Mouse (Mus musculus) erythroid progenitor cell, adult 5-6 weeks (primary cell): Measurements from ENCODE around the gene Sirt7. TPM values are rescaled to one million over a fixed set of nuclear protein-coding genes. Genes with fewer than 3 reads are reported as not detected.

Source experiments
- ATAC-seq: replicated peaks from 2 replicates; pipeline ENCODE4 v1.8.0; 2016; ENCODE audit warnings: moderate number of reproducible peaks, mild to moderate bottlenecking, moderate TSS enrichment, inconsistent platforms; ENCODE audit not compliant: poor library complexity, low FRiP score, severe bottlenecking
- total RNA-seq, 2 experiments: library from RNA; stranded (forward) in 1 of 2; stranded (reverse) in 1 of 2; fragments of 150-400 nt in 1 of 2; fragments of 186-747, 209-891 nt in 1 of 2; gene quantifications; 2 replicates each; pipeline versions ENCODE4 v1.2.3 to v1.2.4; 2015 to 2017; ENCODE audit warnings: low replicate concordance in 2 of 2

Gene Sirt7
- total RNA-seq, 2 experiments from 2014 or later, result 59.9 to 85.6 TPM

DNA sequence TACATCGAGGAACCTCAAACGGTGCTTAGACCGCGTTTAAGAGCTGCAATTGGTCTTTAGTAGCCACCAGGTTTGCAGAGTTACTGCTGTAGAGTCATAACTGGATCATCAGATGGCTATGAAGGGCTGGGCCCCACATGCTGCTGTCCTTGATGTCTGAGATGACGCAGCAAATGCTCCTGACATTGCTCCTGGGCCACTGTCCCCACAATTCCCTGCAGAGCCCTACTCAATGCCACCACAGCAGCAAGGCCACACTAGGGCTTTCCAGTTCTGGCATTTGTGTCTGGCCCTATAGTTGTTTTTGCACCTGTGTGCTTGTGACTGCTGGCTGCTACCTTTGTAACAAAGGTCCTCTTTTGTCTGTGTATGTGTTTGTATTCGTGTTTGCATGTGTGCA is 2.2 kb downstream of the Sirt7 start:
- ATAC-seq, result no peak

DNA sequence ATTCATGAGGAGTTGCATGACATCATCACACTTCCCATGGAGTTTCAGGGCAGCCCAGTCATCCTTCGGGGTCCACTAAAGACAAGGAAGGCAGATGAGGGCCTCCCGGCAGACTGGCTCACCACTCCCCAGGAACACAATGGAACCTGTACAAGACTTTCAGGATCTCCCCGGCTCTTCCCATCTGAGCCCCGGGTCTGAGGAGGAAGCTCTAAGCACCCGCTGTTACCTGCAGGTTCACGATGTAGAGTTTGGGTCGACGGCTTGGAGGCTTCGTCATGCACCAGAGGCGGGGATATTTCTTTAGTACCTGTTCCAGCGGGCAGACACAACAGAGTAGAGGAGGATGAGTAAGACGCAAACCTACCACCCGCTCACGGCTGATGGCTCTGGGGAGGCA is 4.8 kb downstream of the Sirt7 start:
- no peak for ATAC-seq

DNA sequence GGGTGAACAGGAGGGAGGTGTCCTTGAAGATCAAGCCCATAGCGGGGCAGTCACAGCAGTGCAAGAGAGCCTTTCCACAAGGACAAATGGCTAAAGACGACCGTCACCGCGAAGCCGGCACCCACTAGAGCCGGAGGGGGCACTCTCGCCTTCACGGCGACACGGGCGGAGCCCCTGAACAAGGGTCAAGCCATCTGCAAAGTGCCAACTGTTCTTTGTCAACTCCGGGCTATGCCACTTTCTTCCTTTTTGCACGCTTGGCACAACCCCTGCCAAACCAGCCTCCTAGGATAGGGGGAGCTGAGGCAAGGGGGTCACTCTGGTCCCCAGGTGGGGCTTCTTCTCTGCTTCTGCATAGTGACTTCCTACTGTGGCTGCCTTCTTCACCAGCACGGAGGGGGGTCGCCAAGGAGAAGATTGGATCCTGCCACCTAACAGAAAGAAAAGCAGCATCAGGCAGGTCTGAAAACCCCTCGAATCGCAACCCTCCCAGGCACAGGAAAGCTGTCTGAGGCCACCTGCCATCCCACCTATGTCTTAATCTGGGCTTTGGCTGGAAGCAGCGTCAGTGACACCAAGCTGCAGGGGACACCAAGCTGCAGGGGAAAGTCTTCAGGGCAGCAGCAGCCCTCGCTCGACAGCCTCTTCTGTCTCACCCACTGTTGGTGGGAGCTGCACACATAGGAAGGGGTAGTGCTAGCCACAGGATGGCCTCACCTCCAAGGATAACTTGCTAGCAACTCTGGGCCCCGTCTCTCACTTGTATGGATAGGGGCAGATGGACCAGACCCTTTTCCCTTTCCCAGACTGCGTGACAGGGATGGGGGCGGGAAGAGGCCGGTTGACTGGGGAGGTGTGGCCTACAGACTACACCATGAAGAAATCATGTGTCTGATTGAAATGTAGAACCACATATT is 6.2 kb downstream of the Sirt7 start:
- no peak for ATAC-seq

DNA sequence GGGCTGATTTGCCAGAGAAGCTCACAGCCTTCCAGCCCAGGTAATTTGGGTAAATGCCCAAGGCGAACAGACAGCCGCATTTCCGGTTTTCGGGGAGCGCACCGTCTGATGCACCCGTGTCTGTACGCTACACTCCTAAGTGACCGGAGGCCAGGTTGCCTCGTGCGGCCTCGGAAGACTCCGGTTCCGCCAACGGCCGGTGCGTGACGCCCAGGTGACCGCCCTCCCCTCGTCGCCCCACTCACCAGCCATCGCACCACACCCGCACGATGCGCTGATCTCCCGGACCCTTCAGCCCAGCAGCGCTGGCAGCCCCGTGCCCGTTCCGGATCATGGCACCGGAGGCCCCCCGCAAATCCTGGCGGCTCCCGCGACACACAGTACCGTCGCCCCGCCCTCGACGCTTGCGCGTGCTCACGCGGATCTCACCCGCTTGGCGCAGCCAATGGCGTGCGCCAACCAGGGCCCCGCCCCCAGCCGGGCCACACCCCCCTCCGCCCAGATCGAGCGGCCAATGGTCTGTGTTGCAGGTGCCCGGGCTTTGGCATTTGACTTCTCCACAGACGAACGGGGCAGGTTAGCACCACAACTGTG is 7.4 kb downstream of the Sirt7 start, which contains the start of gene Pcyt2:
Gene Pcyt2 (minus strand): TSS at position 418 of the 594 bp plus-strand sequence.
- peak; percentile 94 for ATAC-seq

DNA sequence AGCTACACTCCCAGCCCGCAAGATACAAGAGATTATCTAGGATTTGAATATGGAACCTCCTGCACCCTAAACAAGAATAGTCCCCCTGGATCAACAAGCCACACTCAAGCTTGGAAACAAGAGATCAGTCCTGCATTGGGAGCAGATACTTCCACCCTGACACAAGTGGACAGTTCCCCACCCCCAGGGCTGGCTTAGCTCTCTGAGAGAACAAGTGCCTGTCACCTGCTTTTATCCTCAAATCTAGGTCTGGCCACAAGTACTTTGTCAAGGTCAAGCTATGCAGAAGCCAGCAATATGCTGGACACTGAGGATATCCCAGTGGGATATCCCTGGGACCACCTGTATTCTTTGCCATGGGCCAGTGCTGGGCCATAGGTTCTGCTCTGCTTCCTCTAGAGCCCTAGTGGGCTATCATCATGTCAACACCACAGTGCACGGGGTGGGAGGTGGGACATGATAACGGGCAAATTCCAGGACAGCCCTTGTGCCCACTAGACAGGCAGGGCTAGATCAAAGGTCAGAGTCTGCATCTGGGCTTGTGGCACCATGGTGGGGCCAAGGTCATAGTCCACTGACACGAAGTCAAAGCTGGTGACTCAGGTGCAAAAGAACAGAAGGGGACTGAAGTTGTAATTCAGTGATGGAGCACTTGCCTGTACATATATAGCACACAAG is 8.3 kb downstream of the Sirt7 start:
- ATAC-seq, result no peak; the same call in 1 of the 2 replicates

DNA sequence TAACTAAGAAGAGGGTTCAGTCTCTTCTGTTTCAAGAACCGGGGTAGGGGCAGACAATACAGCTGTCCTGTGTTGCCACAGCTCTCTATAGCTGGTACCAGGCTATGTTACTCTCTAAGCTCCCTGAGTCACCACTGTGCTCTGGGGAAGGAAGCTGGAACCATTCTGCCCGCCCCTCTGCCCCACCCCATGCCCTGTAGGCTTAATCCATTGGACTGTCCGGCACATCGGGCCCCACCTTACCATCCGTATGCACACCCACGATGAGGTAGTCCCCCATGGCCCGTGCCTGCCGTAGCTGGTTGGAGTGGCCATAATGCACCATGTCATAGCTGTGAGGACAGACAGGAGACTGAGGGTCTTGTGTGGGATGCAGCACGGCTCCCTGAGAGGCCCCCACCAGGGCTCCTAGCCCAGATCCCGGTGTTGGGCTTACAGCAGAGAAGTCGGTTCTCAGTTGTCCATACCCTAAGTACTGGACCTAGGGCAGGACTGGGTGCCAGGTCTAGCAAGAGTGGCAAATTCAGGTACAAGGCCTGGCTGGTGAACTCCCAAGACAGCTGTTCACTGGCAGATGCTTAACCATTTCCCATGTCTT is 9.3 kb downstream of the Sirt7 start:
- ATAC-seq, result no peak

DNA sequence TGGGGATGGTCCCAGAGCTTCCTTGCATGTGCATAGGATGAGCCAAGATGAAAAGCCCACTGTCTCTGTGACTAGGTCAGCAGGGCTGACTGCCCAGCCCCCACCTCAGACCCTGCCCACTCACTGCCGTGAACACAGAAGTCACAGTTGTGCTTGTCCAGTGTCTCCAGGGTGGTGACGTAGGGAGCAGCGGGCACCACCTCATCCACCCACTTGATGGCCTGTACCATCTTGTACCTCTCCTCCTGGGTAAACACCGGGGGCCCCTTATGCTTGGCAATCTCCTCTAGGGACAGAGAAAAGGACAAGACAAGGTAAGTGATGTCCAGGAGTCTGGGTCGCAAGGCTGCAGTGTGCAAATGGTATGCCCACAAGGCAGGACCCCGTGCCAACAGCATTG is 9.9 kb downstream of the Sirt7 start:
- ATAC-seq, result no peak

DNA sequence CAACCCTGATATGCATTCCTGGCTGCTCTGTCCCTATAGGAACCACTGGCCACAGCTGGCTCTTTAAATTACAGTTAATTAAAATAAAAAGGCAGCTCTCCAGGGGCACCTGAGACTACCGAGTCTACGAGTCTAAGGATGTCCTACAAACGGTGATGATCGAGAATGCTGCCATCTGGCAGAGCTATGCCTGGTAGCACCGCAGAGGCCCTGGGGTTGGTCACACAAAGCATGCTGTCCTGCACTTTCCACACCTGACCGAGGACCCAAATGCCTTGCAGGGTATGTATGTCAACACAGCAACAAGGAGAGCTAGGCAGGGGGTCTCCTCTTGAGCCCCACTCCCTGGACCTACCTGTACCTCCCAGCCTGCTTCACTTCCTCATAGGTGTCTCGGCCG is 11.1 kb downstream of the Sirt7 start:
- no peak for ATAC-seq

DNA sequence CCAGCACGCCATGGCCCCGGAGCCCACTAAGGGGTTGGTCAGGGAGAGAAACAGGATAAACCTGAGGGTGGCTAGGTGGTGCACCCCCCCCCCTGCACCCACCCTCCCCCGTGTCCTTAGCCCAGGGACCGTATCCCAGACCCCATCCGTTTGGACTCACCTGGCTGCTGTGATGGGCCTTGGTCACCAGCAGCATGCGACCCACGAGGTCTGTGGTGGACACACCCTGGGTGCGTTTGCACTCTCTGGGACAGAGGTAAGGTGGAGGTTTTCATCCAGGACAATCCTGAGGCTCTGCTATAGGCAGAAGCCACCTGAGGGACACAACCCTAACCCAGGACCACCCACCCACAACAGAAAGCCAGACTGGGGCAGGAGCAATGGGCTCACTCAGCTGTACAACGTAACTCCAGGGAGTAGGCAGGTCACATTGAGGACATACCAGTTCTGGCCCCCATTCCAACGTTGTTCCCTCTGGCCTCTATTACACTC is 11.5 kb downstream of the Sirt7 start:
- ATAC-seq, result no peak

DNA sequence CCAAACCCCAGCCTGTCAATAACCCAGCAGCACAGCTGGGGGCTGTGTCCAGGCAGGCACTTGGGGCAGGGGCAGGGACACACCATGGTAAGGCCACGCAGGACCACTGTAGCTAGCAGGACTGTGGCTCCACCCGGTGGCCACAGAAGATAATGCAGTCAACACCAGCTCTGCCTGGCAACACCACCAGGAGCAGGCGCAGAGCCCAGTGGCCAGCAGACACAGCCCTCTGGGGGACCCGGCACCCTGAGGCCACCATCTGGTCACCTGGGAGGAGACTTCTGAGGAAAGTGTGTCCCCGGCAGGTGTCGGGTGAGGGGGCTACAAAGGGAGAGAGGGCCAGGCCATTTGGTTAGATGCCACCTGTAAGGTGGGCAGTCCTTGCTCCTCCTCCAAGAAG is 12.3 kb downstream of the Sirt7 start:
- ATAC-seq, result peak; percentile 74

DNA sequence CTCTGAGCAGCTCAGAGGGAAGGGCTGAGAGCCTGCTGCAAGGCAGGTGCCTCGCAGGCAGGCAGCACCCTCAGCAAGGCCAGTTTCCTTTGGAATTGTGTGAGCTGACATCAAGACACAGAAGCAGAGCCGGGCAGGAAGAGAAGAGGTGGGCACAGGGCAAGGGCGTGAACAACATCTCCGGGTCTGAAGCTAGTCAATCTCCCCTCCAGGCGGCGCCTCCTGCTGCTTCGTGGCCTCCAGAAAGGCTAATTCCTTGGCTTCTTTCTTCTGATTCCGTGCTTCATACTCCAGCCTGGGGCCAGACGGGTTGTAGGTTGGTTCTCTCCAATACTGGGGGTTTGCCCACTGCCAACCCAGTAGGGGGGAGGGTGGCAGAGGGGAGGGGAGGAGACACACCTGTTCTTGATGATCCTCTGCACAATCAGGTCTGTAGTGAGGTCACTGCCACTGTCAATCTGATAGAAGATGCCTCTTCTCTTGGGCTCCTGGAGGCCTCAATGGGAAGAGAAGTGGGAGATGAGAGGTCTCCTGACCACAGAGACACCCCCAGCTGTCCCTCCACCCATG is 14.5 kb downstream of the Sirt7 start:
- ATAC-seq, result no peak

DNA sequence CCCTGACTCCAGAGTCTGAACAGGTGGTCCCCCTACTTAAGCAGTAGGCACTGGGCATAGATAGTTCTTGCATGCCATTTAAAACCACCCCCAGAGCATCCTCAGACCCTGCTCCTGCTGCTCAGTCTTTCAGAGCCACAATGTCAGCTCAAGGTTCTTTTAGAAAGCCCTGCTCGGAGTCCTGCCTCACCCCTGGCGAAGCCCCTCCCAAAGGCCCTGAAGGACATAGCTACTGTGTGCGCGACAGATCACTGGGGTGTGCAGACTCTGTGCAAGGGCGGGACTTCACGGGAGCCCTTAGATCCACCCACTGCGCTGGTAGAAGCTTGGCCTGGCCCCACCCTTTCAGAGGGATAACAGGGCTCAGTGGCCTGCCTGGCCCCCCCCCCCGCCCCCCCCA is 15.8 kb downstream of the Sirt7 start:
- no peak for ATAC-seq

DNA sequence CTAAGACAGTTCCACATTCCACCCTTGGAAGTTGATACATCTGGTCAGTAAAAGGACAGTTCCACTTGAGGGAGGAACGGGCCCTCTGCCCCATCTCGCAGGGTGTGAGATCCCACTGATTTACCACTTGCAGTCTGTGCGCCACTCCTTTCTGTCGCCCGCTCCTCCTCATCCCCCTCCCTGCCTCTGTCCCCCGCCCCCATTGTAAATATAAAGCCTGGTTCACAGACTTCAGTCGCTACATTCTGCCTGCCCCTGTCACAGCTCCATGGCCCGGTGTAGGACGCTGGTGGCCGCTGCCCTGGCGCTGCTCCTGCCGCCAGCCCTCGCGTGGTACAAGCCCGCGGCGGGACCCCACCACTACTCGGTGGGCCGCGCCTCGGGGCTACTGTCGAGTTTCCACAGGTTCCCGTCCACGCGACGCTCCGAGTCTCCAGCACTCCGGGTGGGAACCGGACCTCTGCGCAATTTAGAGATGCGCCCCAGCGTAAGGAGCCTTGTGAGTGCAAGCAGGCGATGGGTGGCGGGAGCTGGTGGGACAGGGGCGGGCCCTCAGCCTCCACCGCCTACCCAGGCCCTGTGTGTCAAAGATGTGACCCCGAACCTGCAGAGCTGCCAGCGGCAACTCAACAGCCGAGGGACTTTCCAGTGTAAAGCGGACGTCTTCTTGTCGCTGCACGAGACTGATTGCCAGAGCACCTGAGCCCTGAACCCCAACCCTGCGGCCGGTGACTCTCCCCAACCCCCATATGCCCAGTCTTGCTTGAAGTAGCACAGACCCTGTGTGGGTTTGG is 16.6 kb downstream of the Sirt7 start, which contains the start of gene Npb:
Gene Npb (plus strand): TSS at position 237 of the 794 bp plus-strand sequence.
- no peak for ATAC-seq

DNA sequence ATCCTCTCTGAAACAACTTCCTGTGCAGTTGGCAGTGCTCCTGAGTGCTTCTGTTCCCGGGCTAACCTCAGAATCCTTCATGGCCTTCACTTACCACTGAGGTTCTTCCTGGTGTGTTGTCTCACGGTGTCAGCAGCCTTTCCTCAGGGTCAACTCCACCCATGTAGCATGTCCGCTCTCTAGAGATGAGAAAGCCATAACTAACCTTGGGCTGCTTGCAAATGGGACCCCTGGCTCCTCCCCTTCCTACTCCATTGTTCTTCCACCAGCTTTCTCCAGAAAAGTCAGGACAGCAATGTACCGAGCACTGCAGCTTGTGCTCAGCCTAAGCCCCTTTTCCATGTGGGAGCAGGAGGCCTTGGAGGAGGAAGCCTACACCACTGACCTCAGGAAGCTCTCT is 18.3 kb downstream of the Sirt7 start:
- no peak for ATAC-seq

DNA sequence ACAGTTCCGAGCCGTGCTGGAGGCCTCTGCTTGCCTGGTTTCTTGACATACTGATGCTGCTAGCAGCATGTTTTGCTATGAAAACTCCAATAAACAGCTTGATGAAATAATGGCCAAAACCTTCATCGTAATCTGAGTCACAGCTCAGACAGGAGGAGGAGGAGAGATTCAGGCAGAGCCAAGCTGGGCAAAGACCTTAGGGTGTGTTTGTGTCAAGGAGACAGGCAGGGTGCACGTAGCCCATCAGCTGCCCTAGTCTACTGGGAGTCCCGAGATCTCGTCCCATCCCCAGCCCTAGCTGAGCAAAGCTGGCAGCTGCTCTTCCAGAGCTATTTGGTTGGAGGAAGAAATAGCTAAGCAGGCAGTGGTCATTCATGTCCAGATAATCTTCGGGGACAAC is 19.4 kb downstream of the Sirt7 start:
- ATAC-seq, result no peak

DNA sequence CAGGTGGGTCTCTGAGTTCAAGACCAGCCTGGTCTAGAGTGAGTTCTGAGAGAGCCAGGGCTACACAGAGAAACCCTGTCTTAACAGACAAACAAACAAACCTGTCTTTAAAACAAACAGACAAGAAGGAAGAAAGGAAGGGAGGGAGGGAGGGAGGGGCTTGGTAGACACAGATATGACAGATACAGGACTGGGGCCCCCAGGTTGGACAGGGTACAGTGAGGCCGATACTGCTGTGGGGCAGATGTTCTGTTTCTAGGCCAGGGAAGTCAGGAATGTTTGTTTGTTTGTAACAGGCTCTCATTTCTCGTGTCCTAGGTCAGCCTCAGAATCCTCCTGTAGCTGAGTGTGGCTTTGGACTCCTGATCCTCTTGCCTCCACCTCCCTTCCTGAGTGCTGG is 21.5 kb downstream of the Sirt7 start:
- ATAC-seq, result no peak

DNA sequence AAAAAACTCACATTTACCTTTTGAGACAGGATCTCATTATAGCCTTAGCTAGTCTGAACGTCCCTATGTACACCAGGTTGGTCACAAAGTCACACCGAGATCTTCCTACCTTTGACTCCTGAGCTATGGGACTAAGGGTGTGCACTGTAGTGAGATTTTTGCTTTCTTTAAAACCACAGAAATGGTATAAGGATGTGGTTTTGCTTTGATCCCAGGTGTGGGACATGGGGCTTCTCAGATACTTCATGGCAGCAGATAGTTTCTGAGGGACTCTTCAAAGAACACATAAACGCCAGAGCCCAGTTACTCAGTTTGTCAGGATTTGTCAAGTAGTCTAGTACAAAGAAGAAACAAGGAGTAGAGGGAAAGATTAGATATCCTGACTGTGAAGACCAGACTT is 24.3 kb downstream of the Sirt7 start:
- no peak for ATAC-seq

DNA sequence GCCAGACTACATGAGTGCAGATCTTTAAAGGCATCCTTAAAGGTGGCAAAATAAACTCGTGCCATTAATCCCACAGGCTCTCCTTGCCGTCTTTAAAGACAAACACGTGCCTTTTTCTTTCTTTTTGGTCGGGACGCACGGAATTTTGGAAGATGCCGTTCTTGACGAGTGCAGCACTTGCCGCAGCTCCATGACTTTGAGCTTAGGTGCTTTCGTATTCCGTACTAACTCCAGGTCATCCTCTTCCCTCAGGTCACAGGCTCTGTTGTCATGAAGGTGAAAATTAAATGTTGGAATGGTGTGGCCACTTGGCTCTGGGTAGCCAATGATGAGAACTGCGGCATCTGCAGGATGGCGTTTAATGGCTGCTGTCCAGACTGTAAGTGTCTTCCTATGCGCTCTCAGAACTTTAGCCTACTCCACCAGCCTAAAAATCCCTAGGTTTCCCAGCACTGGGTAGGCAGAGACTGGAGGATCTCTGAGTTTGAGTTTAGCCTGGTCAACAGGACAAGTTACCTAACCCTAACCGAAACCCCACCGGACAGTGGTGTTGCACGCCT is 26.0 kb downstream of the Sirt7 start:
- ATAC-seq, result peak; percentile 5; the same call in 1 of the 2 replicates
